Mouse (Mus musculus) ES-Bruce4 (cell line): ENCODE measurements around the gene Csf2rb2.

ENCODE experiments used
- CTCF ChIP-seq: IDR thresholded peaks from one replicate; pipeline ENCODE4 v1.8.1; 2011; ENCODE audit warnings: low read depth, low read length
- POLR2A ChIP-seq: IDR thresholded peaks from one replicate; pipeline ENCODE4 v1.8.1; 2011; ENCODE audit warnings: low read length; ENCODE audit not compliant: insufficient read depth

- TF ChIP-seq CTCF, result no peak
- no peak for TF ChIP-seq POLR2A
Observed at GRCm38 (mm10) chr15:78267865-78268264, 37.7 kb downstream of the Csf2rb2 start.
